Mouse (Mus musculus) thymus, postnatal 14 days (tissue): Measurements from ENCODE around the gene Sdc4.

Experiments used
- DNase-seq: peaks from one replicate; pipeline ENCODE4 v3.0.0; 2021

Sdc4 gene

GRCm38 (mm10) chr2:164449341-164450042, 5.8 kb upstream of the Sdc4 start:
- DNase-seq = no peak

DNA sequence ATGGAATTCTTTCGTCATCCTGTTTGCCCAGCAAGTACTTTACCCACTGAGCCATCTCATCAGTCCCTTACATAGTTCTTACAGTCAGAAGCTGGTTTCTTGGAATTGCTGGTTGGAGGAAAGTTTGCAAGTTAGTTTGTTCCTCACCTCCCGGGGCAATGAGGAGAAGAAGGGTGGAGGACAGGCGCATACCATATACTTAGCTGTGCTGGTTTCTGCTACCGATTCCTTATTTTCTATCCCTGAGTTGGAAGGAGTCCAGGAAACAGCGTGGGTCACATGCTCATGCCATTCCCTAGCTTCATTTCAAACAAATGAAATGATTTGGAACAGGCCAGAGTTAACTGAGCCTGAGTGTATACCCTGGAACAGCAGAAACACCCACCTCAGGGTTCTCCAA, 5.2 kb upstream of the Sdc4 start:
- DNase-seq = no peak

- DNase-seq = no peak
Observed at GRCm38 (mm10) chr2:164448140-164448539, 4.5 kb upstream of the Sdc4 start.

GRCm38 (mm10) chr2:164446086-164446469, 2.4 kb upstream of the Sdc4 start:
- no peak for DNase-seq

GRCm38 (mm10) chr2:164445399-164446085, 1.9 kb upstream of the Sdc4 start:
- no peak for DNase-seq

GRCm38 (mm10) chr2:164444701-164445100, 1.0 kb upstream of the Sdc4 start:
- no peak for DNase-seq

DNA sequence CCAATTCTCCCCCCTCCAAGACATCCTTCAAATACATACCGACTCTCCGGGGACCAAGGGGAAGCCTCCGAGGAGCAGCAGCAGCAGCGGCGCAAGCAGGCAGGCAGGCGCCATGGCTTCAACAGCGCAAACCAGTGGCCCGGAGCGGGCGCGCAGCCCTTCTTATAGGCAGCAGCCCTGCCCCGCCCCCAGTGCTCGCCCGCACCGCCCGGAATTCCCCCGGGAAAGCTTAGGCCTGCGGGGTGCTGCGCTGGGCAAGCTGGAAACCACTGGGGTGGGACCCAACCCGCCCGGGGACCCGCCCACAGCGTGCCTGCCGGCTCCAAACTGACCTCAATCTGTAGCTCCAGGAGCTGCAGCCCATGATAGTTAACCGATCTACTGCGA, 643 bp downstream of the Sdc4 start:
- peak; percentile 68 for DNase-seq

DNA sequence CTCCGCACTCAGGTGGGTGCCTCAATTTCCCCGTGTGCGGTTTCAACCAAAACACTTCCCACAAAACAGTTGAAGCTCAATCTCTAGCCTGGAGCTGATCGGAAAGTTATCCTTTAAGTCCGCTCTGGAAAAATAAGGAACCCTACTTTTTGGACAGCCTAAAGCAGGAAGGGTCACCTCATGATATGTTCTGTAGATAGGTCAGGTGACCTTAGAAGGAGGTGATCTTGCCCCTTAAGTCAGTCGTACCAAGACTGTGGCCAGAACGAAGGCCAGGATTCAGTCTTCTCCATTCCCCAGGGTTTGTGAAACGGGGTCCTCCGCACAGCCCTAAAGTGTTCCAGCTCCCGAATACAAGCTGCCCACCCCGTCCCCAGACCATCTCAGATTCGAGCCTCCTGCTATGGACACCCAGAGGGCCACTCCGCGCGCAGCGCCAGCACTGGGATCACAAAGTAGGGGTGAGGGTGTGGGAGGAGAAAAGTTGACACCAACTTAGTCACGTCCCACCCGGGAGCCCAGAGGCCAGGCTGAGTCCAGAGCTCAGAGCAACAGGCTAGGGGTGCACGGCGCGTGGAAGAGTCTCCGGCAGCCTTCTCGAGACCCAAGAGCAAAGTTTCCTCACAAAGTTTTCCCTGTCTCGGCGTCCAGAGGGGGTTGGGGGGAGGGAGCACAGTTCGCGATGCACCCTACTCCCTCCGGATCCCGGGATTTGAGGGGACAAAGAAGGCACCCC, 1.2 kb downstream of the Sdc4 start:
- peak; percentile 20 for DNase-seq

GRCm38 (mm10) chr2:164441731-164442130, 2.0 kb downstream of the Sdc4 start:
- no peak for DNase-seq

- peak; percentile 72 for DNase-seq
Observed at GRCm38 (mm10) chr2:164441155-164441554, 2.5 kb downstream of the Sdc4 start.

DNA sequence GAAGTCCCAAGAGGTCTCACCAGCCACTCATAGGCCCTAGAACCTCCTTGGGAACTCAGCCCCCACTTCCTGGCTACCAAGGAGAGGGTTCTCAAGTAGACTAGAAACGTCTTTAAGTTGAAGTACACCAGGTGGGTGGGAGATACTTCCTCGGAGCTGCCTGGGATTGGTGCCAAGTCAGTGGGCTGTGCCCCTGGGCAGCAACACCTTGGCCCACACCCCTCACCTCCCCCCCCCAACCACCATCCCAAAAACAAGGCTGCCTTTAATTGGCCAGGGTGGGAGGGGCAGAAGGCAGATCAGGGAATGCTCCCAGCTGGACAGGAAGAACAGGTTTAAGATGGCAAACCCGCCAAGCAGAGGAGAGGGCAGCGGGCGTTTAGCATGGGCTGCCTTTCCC, 3.4 kb downstream of the Sdc4 start:
- DNase-seq = no peak

DNA sequence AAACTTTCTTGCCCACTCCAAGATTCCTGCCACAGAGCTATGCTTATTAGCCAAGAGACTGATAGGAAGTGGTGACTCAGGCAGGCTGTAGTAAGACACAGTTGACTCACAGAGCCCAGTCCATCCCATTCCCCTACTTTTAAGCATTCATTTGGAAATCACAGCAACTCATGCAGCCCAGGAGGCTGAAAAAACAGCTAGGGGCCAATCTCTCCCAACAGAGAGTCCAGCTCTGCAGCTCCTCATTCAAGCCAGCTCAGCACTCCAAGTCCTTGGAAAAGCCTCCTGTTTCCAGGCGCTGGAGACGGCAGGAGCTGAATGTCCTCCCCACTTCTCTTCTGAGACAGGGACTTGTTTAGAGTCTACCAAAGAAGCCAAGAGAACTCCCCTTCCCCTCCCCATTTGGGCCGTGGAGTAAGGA, 4.7 kb downstream of the Sdc4 start:
- no peak for DNase-seq

GRCm38 (mm10) chr2:164438257-164438656, 5.4 kb downstream of the Sdc4 start:
- DNase-seq = no peak

DNA sequence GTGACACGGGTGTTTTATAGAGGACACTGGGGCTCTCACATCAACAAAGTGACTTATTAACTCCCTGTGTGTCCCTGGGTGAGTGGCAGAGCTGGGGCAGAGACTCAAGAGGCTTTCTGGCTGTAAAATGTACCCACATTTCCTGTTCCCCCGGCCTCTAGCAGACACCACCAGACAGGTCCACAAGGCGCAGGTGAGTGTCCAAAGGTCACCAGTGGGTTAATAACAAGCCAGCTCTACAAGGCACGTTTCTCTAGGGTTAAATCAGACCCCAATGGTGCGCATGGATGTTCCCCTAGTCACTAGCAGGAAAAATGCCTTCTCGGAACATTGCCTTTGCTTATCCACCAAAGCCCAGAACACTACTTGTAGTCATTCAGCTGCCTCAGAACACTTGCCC, 6.0 kb downstream of the Sdc4 start:
- DNase-seq = no peak

DNA sequence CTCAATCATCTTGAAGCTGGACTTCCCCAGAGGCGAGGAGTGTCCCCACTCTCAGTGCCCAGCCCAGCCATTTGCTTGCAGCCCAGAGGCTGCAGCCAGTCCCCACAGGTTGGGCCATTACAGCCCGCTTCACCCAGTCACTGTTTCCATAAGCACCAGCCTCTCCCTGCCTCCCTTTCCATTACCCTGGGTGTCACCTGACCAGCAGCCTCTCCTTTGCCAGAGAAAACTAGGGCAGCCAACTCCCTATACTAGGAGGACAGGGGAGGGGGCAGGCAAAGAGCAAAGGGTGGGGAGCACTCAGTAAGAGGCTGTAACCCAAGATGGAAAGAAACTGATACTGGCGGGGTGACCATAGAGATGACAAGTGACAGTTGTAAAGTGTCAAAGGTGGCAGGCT, 6.7 kb downstream of the Sdc4 start:
- DNase-seq = no peak

GRCm38 (mm10) chr2:164436215-164436913, 7.3 kb downstream of the Sdc4 start:
- no peak for DNase-seq

- DNase-seq = no peak
Observed at GRCm38 (mm10) chr2:164435216-164436090, 8.2 kb downstream of the Sdc4 start.

DNA sequence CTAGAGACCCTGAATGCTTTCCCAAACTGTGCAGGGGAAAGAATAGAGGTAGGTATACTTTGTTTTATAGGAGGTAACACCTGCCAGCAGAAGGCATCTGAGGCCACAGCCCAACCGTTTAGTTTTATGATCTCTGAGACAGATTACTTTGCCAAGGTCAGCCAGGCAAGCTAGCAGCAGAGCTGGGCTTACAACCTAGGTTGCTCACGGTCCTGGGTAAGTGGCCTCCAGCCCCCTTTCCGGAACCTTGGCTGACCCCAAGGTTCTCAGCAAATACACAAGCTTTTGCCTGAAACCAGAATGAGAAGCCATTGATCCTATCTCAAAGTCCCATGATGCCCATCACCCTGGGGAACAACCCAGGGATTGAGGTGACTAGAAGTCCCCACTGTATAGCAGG, 9.0 kb downstream of the Sdc4 start:
- DNase-seq = no peak

DNA sequence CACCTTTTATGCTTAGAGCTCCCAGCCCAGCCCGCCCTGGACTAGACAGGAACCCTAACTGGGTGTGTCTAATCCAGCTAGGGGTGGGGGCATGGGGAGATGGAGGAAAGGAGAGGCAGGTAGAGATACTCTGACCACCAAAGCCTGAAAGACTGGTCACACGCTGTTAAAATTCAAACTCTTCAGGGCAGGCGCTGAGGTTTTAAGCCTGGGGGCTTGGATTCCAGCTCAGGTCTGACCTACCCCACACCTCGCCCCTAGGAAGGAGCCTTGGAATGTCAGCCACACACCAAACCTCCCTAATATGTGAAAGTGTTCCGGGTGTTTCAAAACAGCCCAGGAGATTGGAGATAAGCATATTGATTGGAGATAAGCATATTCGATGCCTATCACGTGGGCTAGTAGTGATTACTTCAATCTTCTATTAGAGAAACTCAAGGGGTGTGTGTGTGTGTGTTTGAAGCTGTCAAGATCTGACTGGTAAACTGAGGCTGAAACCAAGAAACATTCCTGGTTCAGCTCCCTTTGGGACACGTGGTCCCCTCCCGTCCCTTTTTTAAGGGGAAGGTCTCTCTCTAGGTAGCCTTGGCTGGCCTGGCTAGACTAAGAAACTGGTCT, 10.3 kb downstream of the Sdc4 start:
- no peak for DNase-seq

GRCm38 (mm10) chr2:164432541-164433191, 11.0 kb downstream of the Sdc4 start:
- no peak for DNase-seq
